Mouse (Mus musculus) neural tube, embryonic 13.5 days (tissue): Measurements from ENCODE around the gene Ano2. TPM values are rescaled to one million over a fixed set of nuclear protein-coding genes. Genes with fewer than 3 reads are reported as not detected.
A peak's percentile ranks its signal among the peaks of the same experiment; 100 is the strongest.

ENCODE experiments used
- ATAC-seq: fragments of 200-750 bp; cut with Nextera tagmentation; 2 replicates; pipeline ENCODE4 v1.8.0; 2017; ENCODE audit warnings: low read depth, mild to moderate bottlenecking, moderate TSS enrichment, moderate library complexity
- H3K27ac ChIP-seq: fragments of 300-500 bp; sonication (generic); replicated peaks from 2 replicates; pipeline ENCODE4 v1.5.1; 2015; ENCODE audit warnings: moderate library complexity, mild to moderate bottlenecking, inconsistent platforms
- H3K27me3 ChIP-seq: fragments of 300-500 bp; sonication (generic); 2 replicates; pipeline ENCODE4 v1.6.1; 2015; ENCODE audit warnings: mild to moderate bottlenecking, inconsistent platforms
- H3K36me3 ChIP-seq: fragments of 300-500 bp; sonication (generic); 2 replicates; pipeline ENCODE4 v1.6.1; 2015; ENCODE audit warnings: mild to moderate bottlenecking, inconsistent platforms
- H3K4me1 ChIP-seq: fragments of 300-500 bp; sonication (generic); replicated peaks from 2 replicates; pipeline ENCODE4 v1.6.1; 2015; ENCODE audit warnings: inconsistent platforms
- H3K4me2 ChIP-seq: fragments of 300-500 bp; sonication (generic); 2 replicates; pipeline ENCODE4 v1.6.1; 2015; ENCODE audit warnings: inconsistent platforms, mild to moderate bottlenecking, moderate library complexity
- H3K4me3 ChIP-seq: fragments of 300-500 bp; sonication (generic); 2 replicates; pipeline ENCODE4 v1.5.1; 2015; ENCODE audit warnings: mild to moderate bottlenecking, inconsistent platforms
- H3K9ac ChIP-seq: fragments of 300-500 bp; sonication (generic); 2 replicates; pipeline ENCODE4 v1.6.1; 2015; ENCODE audit warnings: moderate library complexity, mild to moderate bottlenecking, inconsistent platforms
- H3K9me3 ChIP-seq: fragments of 300-500 bp; sonication (generic); 2 replicates; pipeline ENCODE4 v1.6.1; 2016; ENCODE audit warnings: inconsistent platforms
- WGBS: fragments of 180-500 bp; shearing (Covaris S2); methylation state at CpG from one replicate; pipeline ENCODE4 v1.1.7; 2015; 5-methylcytosine and 5-hydroxymethylcytosine counted together
- polyA plus RNA-seq: library from polyadenylated mRNA; unstranded; fragments of >200 nt; fragmentation: Nextera tagmentation; extraction: Ambion mirVana; gene quantifications from 2 replicates; pipeline ENCODE4 v1.2.1, GENCODE M21; 2015

Gene Ano2
- 0.60 and 0.72 TPM in 2 replicates for polyA plus RNA-seq

DNA sequence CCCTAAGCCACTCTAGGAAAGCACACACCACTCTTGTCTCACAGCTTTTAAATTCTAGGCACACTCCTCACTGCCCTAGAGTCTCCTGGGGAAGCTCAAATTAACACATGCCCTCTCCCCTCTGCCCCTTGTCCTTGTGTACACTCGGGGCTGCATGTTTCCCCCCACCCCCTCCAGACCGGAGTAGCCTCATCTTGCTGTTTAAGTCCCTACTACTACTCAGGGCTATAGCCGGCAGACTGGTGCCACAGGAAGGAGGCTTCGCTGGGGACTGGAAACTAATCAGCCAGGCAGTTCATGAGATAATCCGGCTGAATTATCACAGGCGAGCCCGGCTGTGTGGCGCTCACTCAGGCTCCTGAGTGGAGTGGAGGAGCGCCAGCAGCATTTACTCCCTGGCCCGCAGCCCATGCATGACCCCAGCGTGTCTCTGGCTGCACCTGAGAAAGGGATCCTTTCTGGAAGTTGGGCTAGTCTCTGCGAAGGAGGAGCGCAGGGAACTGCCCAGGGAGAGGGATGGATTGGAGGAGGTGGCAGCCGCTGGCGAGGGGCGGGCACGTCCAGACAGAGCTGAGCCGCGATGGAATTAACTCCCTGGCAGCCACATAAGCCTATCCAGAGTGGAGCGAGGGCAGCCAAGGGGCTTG, at the start of gene Ano2:
TSS of gene Ano2 (plus strand) at position 363 of the 647 bp plus-strand sequence.
- Histone ChIP-seq H3K4me1 (peaks cover 12% of the 10 kb centered on the region), H3K36me3 (no peaks in the 10 kb centered on the region), H3K4me3 (peak within 1 kb of the TSS; percentile 32), H3K9ac (peak within 1 kb of the TSS; percentile 46; the same call in 1 of the 2 replicates), H3K27ac (no peak within 1 kb of the TSS), H3K9me3 (no peaks in the 10 kb centered on the region), H3K4me2 (peak within 1 kb of the TSS; percentile 59), H3K27me3 (peaks cover 12% of the 10 kb centered on the region)
- 4% methylated on average over 20 of the region's 20 CpGs for WGBS
- ATAC-seq, result peak; percentile 81

- 81% methylated on average over 4 of the region's 4 CpGs for WGBS
- Histone ChIP-seq H3K9me3 (no peaks in the 10 kb centered on the region; the same call in 1 of the 2 replicates), H3K4me1 (no peaks in the 10 kb centered on the region), H3K4me3 (no peak overlapping the region), H3K36me3 (no peaks in the 10 kb centered on the region), H3K9ac (no peak overlapping the region), H3K27me3 (no peaks in the 10 kb centered on the region), H3K4me2 (no peak overlapping the region), H3K27ac (no peak overlapping the region)
- no peak for ATAC-seq
Observed at GRCm38 (mm10) chr6:125640486-125640885, 49.7 kb upstream of the Ano2 start.

DNA sequence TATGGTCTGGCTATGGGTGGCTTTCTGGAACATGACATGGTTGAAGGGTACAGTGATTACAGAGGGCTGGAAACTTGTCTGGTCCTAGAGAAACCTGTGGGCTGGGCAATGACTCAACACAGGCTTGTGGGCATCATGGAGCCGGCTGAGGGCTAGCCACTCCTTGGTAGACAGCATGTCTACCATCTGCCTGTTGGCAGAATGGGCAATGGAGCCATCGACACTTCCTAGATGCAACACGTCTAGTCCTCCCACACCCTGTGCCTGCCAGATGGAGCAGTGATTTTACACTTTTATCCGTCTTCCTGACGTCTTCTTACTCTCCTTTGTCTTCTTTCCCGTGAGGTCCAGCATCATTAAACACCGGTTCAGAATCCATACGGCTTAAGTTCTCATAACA, 49.1 kb upstream of the Ano2 start:
- Histone ChIP-seq H3K4me3 (no peak overlapping the region), H3K27me3 (no peaks in the 10 kb centered on the region), H3K27ac (no peak overlapping the region), H3K36me3 (no peaks in the 10 kb centered on the region), H3K9me3 (no peaks in the 10 kb centered on the region; the same call in 1 of the 2 replicates), H3K9ac (no peak overlapping the region), H3K4me2 (no peak overlapping the region), H3K4me1 (no peaks in the 10 kb centered on the region)
- ATAC-seq, result no peak
- WGBS, result 64% methylated on average over 8 of the region's 8 CpGs

DNA sequence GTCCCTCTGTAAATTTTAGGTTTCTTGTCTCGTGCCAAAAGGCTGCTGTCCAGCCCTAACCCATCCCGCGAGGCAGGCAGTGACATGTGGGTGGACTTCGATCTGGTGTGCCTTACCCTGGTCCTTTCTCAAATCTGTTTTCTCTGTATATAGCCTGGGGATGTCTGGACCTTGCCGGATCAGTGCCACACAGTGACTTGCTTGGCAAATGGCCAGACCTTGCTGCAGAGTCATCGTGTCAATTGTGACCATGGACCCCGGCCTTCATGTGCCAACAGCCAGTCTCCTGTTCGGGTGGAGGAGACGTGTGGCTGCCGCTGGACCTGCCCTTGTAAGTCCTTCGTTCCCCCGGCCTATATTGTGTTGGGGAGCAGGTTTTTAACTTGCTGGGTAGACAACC, 41.3 kb upstream of the Ano2 start:
- H3K4me1 ChIP-seq, result no peaks in the 10 kb centered on the region
- WGBS, result 81% methylated on average over 12 of the region's 12 CpGs
- no peak for ATAC-seq

DNA sequence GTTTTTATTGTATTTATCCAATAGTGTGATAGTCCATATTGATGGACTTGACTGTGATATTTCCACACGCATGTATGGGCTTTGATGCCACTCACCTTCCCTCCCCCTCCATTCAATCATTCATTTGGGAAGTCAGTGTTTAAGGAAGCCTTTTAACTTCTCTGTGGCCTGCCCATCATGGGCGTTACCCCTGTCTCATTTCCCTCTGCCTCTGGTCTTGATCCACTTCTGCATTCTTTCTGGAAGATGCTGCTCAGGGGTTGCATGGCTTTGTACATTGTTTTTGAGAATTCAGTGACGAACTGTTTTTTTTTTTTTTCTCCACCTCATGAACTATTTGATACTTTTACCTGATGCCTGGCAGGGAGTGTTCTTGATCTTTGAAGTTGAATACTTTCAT, 38.9 kb upstream of the Ano2 start:
- H3K9me3 ChIP-seq, result no peaks in the 10 kb centered on the region
- WGBS, result 88% methylated on average over 3 of the region's 3 CpGs
- H3K9ac ChIP-seq, result no peak overlapping the region
- H3K36me3 ChIP-seq, result no peaks in the 10 kb centered on the region
- H3K27ac ChIP-seq, result no peak overlapping the region
- H3K4me3 ChIP-seq, result no peak overlapping the region
- ATAC-seq, result no peak
- no peaks in the 10 kb centered on the region for H3K27me3 ChIP-seq
- no peaks in the 10 kb centered on the region for H3K4me1 ChIP-seq
- no peak overlapping the region for H3K4me2 ChIP-seq

More for the DNA sequence above, 41.3 kb upstream of the Ano2 start:
- Histone ChIP-seq H3K9me3 (no peaks in the 10 kb centered on the region), H3K36me3 (no peaks in the 10 kb centered on the region), H3K4me2 (no peak overlapping the region), H3K9ac (no peak overlapping the region), H3K27ac (no peak overlapping the region), H3K27me3 (no peaks in the 10 kb centered on the region), H3K4me3 (no peak overlapping the region)

- Histone ChIP-seq H3K4me2 (no peak overlapping the region), H3K27me3 (no peaks in the 10 kb centered on the region), H3K36me3 (no peaks in the 10 kb centered on the region), H3K27ac (no peak overlapping the region), H3K4me1 (no peaks in the 10 kb centered on the region), H3K9ac (no peak overlapping the region), H3K4me3 (no peak overlapping the region), H3K9me3 (no peaks in the 10 kb centered on the region)
- no peak for ATAC-seq
- 59% methylated on average over 1 of the region's 1 CpGs for WGBS
Observed at GRCm38 (mm10) chr6:125653416-125653815, 36.8 kb upstream of the Ano2 start.

- Histone ChIP-seq H3K4me1 (no peaks in the 10 kb centered on the region), H3K36me3 (no peaks in the 10 kb centered on the region), H3K27ac (no peak overlapping the region), H3K9ac (no peak overlapping the region), H3K27me3 (no peaks in the 10 kb centered on the region), H3K9me3 (no peaks in the 10 kb centered on the region), H3K4me2 (no peak overlapping the region), H3K4me3 (no peak overlapping the region)
- 88% methylated on average over 13 of the region's 13 CpGs for WGBS
- ATAC-seq, result no peak
Observed at GRCm38 (mm10) chr6:125656921-125657320, 33.3 kb upstream of the Ano2 start.

DNA sequence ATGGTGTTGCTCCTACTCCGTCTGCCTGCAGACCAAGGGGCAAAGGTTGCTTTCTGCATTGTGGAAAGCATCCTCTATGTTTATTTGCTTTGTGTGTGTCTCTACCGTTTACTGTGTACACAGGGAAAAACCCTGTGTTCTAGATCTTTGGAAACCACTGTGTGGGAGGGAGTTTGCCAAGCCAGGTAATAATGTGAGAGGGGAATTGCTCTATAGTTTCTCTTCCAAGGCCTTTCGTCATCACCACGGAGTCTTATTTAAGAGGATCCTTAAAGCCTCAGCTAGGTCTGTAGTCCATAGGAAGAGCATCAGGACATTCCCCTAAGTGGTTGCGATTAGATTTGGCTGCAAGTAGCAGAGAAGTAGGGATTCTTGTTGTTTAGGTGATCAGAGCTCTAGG, 32.3 kb upstream of the Ano2 start:
- H3K36me3 ChIP-seq, result no peaks in the 10 kb centered on the region
- H3K27ac ChIP-seq, result no peak overlapping the region
- H3K4me2 ChIP-seq, result no peak overlapping the region
- WGBS, result 88% methylated on average over 5 of the region's 5 CpGs
- no peaks in the 10 kb centered on the region for H3K4me1 ChIP-seq
- H3K4me3 ChIP-seq, result no peak overlapping the region
- no peaks in the 10 kb centered on the region for H3K27me3 ChIP-seq
- no peaks in the 10 kb centered on the region for H3K9me3 ChIP-seq
- ATAC-seq, result no peak
- no peak overlapping the region for H3K9ac ChIP-seq

DNA sequence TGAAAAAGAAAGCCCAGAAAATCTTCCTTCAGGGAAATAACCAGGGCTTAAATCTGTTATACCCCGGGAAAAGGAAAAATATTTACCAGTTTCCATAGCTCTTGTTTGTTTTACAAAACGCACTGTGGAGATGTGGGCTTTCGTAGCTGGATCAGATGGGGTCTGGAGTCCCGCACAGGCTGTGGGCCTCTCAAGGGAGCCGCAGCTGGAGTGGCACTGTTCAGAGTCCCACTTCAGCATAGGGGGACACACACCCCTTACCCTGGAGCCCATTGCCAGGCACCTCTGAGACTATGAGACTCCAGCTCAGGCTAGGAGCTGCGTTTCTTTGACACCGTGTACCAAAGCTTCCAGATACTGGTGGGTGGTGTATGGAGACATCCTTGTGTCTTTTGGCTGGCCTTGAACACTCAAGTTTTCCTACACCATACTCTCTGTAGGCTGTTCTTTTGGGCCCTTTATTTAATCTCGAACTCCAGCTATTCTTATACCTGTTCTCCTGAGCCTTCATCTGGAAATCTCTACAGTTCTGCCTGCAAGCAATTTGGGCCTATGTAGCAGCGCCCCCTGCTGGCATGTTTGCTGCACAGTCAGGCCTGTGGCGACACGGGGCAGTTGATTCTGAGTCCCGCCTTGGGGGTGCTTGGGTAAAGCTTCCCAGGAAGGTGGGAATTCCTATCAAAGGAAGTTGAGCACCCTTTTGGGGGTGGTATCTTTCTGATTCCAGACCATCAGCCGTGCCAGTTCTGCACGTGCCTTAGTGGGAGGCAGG, 28.9 kb upstream of the Ano2 start:
- H3K4me3 ChIP-seq, result no peak overlapping the region
- 48% methylated on average over 14 of the region's 14 CpGs for WGBS
- H3K27ac ChIP-seq, result no peak overlapping the region
- no peaks in the 10 kb centered on the region for H3K27me3 ChIP-seq
- no peaks in the 10 kb centered on the region for H3K9me3 ChIP-seq
- no peak overlapping the region for H3K9ac ChIP-seq
- no peaks in the 10 kb centered on the region for H3K36me3 ChIP-seq
- no peak overlapping the region for H3K4me2 ChIP-seq
- no peak for ATAC-seq
- H3K4me1 ChIP-seq, result no peaks in the 10 kb centered on the region

- Histone ChIP-seq H3K27ac (no peak overlapping the region), H3K4me3 (no peak overlapping the region), H3K4me2 (no peak overlapping the region), H3K27me3 (no peaks in the 10 kb centered on the region), H3K9ac (no peak overlapping the region), H3K9me3 (no peaks in the 10 kb centered on the region), H3K36me3 (no peaks in the 10 kb centered on the region), H3K4me1 (no peaks in the 10 kb centered on the region)
- WGBS, result 86% methylated on average over 2 of the region's 2 CpGs
- no peak for ATAC-seq
Observed at GRCm38 (mm10) chr6:125663906-125664305, 26.3 kb upstream of the Ano2 start.

DNA sequence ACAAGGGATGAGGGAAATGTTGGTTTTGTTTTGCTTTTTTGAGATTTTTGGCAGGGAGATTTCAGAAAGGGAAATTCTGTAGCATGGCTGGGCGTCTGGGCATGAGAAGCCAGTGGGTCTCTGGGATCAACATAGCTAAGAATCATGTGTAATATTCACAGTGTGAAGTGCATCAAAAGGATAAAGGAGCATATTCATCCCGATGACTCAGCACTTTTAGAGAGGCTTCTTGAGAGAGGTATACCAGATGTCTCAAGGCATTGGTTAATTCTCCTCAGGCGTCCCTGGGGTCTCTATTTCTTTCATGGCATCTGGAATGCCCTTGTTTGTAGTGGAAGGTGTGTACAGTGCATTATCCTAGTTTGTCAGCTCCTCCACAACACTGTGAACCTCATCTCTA, 18.4 kb upstream of the Ano2 start:
- H3K27ac ChIP-seq, result no peak overlapping the region

DNA sequence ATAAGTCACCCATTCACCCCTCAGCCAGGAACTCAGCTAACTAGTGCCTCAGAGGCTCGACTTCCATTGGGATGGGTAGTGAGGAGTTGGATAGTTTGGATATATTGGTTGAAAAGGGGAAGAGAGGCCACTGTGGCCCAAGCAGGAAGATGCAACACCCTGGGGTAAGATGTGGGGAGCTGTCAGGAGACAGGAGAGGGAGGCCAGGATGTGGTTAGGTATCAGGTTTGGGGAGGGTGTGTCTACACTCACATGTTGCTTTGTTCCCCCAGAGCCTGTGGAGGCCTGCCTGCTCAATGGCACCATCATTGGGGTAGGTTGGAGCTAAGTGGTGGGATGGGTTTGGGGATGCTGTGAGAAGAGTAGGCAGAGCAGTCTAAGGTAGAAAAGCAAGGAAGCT, 11.7 kb upstream of the Ano2 start:
- 79% methylated on average over 1 of the region's 1 CpGs for WGBS
- Histone ChIP-seq H3K36me3 (no peaks in the 10 kb centered on the region), H3K4me2 (no peak overlapping the region), H3K9ac (no peak overlapping the region), H3K27ac (no peak overlapping the region), H3K4me3 (no peak overlapping the region), H3K9me3 (no peaks in the 10 kb centered on the region), H3K27me3 (no peaks in the 10 kb centered on the region), H3K4me1 (peaks cover 8% of the 10 kb centered on the region)
- no peak for ATAC-seq

More for the DNA sequence above, 18.4 kb upstream of the Ano2 start:
- no peaks in the 10 kb centered on the region for H3K36me3 ChIP-seq
- no peak overlapping the region for H3K4me3 ChIP-seq
- no peaks in the 10 kb centered on the region for H3K9me3 ChIP-seq
- H3K4me1 ChIP-seq, result no peaks in the 10 kb centered on the region
- 84% methylated on average over 3 of the region's 3 CpGs for WGBS
- H3K9ac ChIP-seq, result no peak overlapping the region
- H3K27me3 ChIP-seq, result no peaks in the 10 kb centered on the region
- no peak for ATAC-seq
- H3K4me2 ChIP-seq, result no peak overlapping the region
